Mouse (Mus musculus): ENCODE results near the gene Ttc17. TPM values are rescaled to one million over a fixed set of nuclear protein-coding genes. Genes with fewer than 3 reads are reported as not detected.

The Ttc17 gene
- polyA plus RNA-seq, 1 experiment from 2014 or later = 26.0 TPM

DNA sequence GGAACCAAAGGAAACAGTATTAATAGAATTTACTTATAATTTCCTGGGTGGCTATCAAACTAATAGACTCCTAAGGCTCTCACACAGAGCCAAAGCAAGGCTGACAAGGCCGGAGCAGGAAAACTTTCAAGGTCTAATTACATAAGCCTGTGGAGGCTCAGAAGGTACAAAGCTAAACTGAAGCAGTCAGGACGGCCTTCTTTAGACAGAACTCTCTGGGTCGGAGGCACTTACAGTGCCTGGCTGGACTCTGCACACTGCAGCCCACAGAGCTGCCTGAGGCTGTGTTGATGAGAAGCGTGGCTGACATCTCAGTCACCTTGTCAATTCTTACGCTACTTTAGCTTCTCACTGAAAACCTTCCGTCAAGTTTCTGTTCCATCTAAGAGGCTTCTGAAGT, 42.7 kb downstream of the Ttc17 start:
- no peak overlapping the region for H3K4me2 ChIP-seq
- peaks cover 76% of the 10 kb centered on the region for H3K36me3 ChIP-seq
- 95% methylated on average over 6 of the region's 6 CpGs for WGBS

DNA sequence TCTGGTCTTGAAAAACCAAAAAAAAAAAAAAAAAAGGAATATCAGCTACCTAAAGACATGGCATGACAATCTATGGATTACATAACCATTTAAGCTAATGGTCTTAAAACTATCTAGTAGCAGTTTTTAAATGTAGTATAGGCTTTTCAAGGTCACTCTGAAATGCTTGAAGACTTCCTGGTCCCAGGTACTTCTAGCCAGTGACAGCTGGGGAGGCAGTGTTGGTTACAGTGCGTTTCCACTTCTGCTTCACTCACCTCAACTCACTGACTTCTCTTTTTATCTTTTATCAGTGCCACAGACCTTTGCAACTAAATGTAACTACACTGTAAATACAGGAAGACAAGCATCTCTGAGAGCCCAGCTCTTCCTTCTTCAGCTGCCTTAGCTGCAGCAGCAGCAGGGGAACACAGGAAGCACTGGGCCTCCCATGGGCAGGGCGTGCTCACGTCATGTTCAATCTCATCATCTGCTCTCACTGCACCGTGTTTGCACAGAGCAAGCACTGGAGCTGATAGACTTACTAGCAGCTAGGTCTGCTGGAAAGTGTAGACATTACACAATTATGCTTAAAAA, 46.0 kb downstream of the Ttc17 start:
- ATAC-seq (ENCODE audit: low FRiP score, low read depth) = no peak
- Histone ChIP-seq H3K9ac (no peak overlapping the region), H3K9me3 (no peaks in the 10 kb centered on the region), H3K36me3 (peaks cover 85% of the 10 kb centered on the region), H3K27ac (replicated peaks) (no peak overlapping the region), H3K4me3 (no peak overlapping the region), H3K4me1 (replicated peaks) (no peaks in the 10 kb centered on the region), H3K4me2 (no peak overlapping the region), H3K27me3 (no peaks in the 10 kb centered on the region)
- WGBS = 83% methylated on average over 4 of the region's 4 CpGs

More for the DNA sequence above, 42.7 kb downstream of the Ttc17 start:
- Histone ChIP-seq H3K27me3 (no peaks in the 10 kb centered on the region), H3K9me3 (no peaks in the 10 kb centered on the region), H3K4me3 (no peak overlapping the region), H3K9ac (no peak overlapping the region), H3K4me1 (replicated peaks) (no peaks in the 10 kb centered on the region), H3K27ac (replicated peaks) (no peak overlapping the region)
- ATAC-seq (ENCODE audit: low FRiP score, low read depth) = no peak

DNA sequence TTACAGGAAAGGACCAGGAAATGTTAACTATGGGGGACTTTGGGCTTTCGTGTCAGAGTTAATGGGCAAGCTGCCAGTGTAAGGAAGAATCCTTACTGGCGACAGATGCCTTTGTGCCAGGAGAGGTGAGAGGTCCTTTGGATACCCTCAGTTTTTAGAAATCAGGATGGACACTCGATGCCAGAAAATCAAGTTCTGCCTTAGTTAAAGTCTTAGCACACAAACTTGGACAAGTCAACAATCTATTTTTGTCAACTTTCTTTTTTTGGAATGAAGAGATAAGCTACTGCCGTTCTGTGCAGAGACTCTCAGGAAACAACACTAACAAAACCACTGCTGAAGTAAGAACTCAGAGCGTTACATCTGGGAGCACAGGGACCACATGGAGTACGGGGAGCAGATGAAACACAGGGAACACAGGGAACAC, 58.3 kb downstream of the Ttc17 start:
- 70% methylated on average over 6 of the region's 6 CpGs for WGBS
- Histone ChIP-seq H3K27ac (replicated peaks) (no peak overlapping the region), H3K36me3 (peaks cover 10% of the 10 kb centered on the region; the same call in 1 of the 2 replicates), H3K4me3 (no peak overlapping the region), H3K27me3 (no peaks in the 10 kb centered on the region), H3K9me3 (no peaks in the 10 kb centered on the region), H3K4me2 (no peak overlapping the region), H3K4me1 (replicated peaks) (no peaks in the 10 kb centered on the region), H3K9ac (no peak overlapping the region)
- no peak for ATAC-seq (ENCODE audit: low FRiP score, low read depth)

DNA sequence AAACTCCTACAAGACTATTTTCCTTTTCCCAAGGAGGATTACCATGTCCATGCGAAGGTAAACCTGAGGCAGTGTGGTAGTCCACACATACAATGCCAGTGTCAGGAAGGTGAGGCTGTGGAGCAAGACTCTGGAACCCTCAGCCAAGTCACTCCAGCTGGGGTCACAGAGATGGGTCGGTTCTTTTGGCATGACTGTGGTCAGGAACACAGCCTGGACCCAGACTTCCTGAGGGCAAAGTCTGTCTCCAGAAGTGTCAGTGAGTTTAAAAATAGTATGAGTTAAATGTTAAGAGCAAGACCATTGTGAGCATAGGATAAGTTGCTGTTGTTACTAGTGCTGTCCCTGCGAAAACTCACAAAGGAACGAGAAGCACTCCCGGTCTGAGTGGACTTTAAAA, 59.7 kb downstream of the Ttc17 start:
- WGBS = 90% methylated on average over 5 of the region's 5 CpGs
- Histone ChIP-seq H3K36me3 (peaks cover 18% of the 10 kb centered on the region), H3K27me3 (no peaks in the 10 kb centered on the region), H3K9ac (no peak overlapping the region), H3K4me3 (no peak overlapping the region), H3K9me3 (no peaks in the 10 kb centered on the region), H3K4me2 (no peak overlapping the region), H3K4me1 (replicated peaks) (no peaks in the 10 kb centered on the region), H3K27ac (replicated peaks) (no peak overlapping the region)
- no peak for ATAC-seq (ENCODE audit: low FRiP score, low read depth)

DNA sequence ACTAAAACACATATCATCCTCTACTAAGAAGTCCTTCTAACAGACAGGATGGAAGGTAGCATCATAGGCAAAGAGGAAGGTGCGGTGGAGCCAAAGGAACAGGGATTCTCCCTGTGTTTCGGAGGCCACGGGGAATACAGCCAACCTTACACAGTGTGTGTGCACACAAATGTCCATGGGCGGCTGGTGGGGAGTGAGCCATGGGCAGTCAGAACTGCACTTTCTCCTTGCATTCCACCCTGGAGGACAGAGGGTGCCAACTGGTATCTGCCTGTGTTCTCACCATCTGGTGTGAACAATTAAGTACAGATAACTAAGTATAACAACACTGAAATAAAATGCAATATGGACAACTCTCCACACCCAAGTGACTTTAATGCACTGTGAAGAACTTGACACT, 61.9 kb downstream of the Ttc17 start:
- H3K27ac ChIP-seq (replicated peaks) = no peak overlapping the region
- peaks cover 21% of the 10 kb centered on the region for H3K36me3 ChIP-seq
- no peaks in the 10 kb centered on the region for H3K27me3 ChIP-seq
- no peak overlapping the region for H3K9ac ChIP-seq
- no peaks in the 10 kb centered on the region for H3K4me1 ChIP-seq (replicated peaks)
- 94% methylated on average over 4 of the region's 4 CpGs for WGBS
- ATAC-seq (ENCODE audit: low FRiP score, low read depth) = no peak
- no peak overlapping the region for H3K4me3 ChIP-seq
- H3K9me3 ChIP-seq = no peaks in the 10 kb centered on the region
- no peak overlapping the region for H3K4me2 ChIP-seq

DNA sequence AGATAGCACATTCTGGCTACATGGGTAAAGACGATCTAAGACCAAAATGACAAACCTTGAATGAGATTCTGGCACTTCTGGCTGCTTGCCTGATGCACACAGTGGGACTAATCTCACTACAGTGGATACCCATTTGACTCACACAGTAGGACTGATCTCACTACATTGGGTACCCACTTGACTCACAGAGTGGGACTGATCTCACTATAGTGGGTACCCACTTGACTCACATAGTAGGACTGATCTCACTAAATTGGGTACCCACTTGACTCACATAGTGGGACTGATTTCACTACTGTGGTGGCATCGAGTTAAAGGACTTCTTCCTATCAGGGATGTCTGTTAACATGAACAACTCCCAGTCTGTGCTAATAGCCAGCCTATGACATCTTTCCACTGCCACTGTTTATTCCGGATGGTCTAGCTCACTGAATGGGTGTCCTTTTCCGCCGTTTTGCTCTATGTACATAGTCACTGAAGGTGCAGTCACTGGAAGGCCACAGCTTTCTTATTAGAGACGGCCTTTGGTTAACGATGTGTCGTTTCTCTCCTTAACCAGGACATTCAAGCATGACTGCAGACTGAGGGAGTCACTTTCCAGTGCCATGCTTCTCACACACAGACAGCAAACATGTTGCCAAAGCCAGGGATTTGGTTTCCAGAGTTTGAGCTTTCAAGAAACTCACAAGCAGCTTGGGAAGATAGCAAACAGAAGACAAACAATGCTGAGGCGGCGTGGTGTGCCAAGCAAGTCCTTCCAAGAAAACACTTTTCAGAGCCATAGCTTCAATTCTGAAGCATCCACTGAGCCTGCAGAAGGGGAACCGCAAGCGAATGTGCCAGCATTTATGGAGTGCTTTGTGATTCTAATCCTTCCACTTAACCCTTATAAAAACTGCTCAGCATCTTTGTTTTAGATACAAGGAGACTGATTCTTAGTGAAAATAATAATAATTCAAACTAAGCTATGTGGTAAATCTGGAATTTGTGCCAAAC, 62.9 kb downstream of the Ttc17 start:
- H3K4me3 ChIP-seq = no peak overlapping the region

DNA sequence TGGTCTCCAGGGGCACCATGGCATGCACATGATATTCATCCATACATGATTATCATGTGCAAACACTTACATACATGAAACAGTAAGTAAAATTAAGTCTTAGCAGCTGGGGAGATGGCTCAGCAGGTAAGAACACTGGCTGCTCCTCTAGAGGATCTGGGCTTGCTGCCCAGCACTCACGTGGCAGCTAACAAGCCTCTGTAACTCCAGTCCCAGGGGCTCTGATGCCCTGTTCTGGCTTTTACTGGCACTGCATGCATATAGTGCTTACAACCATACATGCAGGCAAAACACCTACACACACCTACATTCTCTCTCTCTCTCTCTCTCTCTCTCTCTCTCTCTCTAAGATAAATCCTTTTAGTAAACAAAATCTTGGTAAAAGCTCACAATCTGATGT, 65.7 kb downstream of the Ttc17 start:
- peaks cover 31% of the 10 kb centered on the region for H3K36me3 ChIP-seq
- 50% methylated on average over 1 of the region's 1 CpGs for WGBS
- H3K4me1 ChIP-seq (replicated peaks) = no peaks in the 10 kb centered on the region

More for the DNA sequence above, 62.9 kb downstream of the Ttc17 start:
- Histone ChIP-seq H3K4me1 (replicated peaks) (no peaks in the 10 kb centered on the region), H3K9me3 (no peaks in the 10 kb centered on the region), H3K36me3 (peaks cover 21% of the 10 kb centered on the region), H3K27ac (replicated peaks) (no peak overlapping the region), H3K4me2 (no peak overlapping the region), H3K9ac (no peak overlapping the region), H3K27me3 (no peaks in the 10 kb centered on the region)
- ATAC-seq (ENCODE audit: low FRiP score, low read depth) = no peak
- WGBS = 72% methylated on average over 12 of the region's 12 CpGs

DNA sequence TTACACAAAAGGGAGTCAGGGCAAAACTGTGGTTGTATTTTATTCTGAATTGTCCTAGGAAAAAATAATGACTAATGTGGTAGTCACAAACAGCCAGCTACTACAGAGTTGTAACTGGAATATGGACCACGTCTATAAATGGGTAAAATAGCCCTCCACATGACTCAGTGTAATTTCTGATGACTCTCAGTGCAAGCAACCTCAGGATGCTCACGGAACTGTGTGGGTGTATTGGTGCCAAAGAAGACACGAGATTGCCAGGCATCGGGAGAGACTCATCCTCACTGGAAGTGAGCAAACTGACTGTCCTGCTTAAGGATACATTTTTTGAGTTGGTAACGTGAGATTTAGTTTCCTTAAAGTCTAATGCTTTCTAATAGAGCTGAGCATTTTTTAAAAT, 67.0 kb downstream of the Ttc17 start:
- H3K9ac ChIP-seq = no peak overlapping the region
- no peaks in the 10 kb centered on the region for H3K27me3 ChIP-seq
- H3K9me3 ChIP-seq = no peaks in the 10 kb centered on the region
- no peak overlapping the region for H3K4me2 ChIP-seq
- H3K27ac ChIP-seq (replicated peaks) = no peak overlapping the region
- no peaks in the 10 kb centered on the region for H3K4me1 ChIP-seq (replicated peaks)
- H3K36me3 ChIP-seq = peaks cover 31% of the 10 kb centered on the region
- WGBS = 95% methylated on average over 5 of the region's 5 CpGs
- no peak overlapping the region for H3K4me3 ChIP-seq
- ATAC-seq (ENCODE audit: low FRiP score, low read depth) = no peak

More for the DNA sequence above, 65.7 kb downstream of the Ttc17 start:
- Histone ChIP-seq H3K9ac (no peak overlapping the region), H3K27ac (replicated peaks) (no peak overlapping the region), H3K4me3 (no peak overlapping the region), H3K27me3 (no peaks in the 10 kb centered on the region), H3K9me3 (no peaks in the 10 kb centered on the region), H3K4me2 (no peak overlapping the region)
- ATAC-seq (ENCODE audit: low FRiP score, low read depth) = no peak

DNA sequence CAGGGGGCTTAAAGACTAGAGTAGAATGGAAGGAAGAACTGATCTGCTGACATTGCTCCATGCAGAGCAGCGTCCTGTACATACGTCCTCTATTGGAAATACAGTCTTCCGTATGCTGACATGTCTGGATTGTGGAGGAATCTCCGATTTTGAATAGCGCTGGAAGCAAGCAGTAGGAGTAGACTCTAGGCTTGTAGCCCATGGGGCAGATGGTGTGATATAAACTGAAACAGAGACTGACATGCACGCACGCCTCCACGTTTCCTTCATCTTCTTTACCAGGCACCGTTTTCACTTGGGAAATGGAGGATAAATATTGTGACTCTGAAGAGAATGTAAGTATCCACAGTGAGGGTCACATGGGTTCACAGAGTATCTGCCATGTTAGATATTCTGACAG, 70.2 kb downstream of the Ttc17 start:
- peaks cover 32% of the 10 kb centered on the region for H3K36me3 ChIP-seq
- H3K9me3 ChIP-seq = no peaks in the 10 kb centered on the region
- H3K4me1 ChIP-seq (replicated peaks) = no peaks in the 10 kb centered on the region
- no peak overlapping the region for H3K4me3 ChIP-seq
- 93% methylated on average over 9 of the region's 9 CpGs for WGBS
- H3K27me3 ChIP-seq = no peaks in the 10 kb centered on the region
- no peak for ATAC-seq (ENCODE audit: low FRiP score, low read depth)
- H3K4me2 ChIP-seq = no peak overlapping the region
- H3K9ac ChIP-seq = no peak overlapping the region
- H3K27ac ChIP-seq (replicated peaks) = no peak overlapping the region

DNA sequence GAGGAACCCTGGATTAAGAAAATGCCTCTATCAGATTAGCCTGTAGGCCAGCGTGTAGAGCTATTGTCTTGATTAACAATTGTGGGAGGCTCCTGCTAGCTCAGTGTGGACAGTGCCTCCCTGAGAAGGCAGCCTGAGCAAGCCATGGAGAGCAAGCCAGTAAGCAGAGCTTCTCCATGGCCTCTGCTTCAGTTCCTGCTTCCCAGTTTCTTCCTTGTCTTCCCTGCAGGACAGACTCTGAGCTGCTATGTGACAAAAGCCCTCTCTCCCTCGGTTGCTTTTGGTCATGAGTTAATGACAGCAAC, 71.8 kb downstream of the Ttc17 start:
- no peaks in the 10 kb centered on the region for H3K9me3 ChIP-seq
- H3K27ac ChIP-seq (replicated peaks) = no peak overlapping the region
- WGBS = 46% methylated on average over 2 of the region's 2 CpGs
- no peaks in the 10 kb centered on the region for H3K4me1 ChIP-seq (replicated peaks)
- H3K4me2 ChIP-seq = no peak overlapping the region
- ATAC-seq (ENCODE audit: low FRiP score, low read depth) = no peak
- H3K27me3 ChIP-seq = no peaks in the 10 kb centered on the region
- H3K36me3 ChIP-seq = peaks cover 32% of the 10 kb centered on the region
- no peak overlapping the region for H3K4me3 ChIP-seq
- H3K9ac ChIP-seq = no peak overlapping the region

DNA sequence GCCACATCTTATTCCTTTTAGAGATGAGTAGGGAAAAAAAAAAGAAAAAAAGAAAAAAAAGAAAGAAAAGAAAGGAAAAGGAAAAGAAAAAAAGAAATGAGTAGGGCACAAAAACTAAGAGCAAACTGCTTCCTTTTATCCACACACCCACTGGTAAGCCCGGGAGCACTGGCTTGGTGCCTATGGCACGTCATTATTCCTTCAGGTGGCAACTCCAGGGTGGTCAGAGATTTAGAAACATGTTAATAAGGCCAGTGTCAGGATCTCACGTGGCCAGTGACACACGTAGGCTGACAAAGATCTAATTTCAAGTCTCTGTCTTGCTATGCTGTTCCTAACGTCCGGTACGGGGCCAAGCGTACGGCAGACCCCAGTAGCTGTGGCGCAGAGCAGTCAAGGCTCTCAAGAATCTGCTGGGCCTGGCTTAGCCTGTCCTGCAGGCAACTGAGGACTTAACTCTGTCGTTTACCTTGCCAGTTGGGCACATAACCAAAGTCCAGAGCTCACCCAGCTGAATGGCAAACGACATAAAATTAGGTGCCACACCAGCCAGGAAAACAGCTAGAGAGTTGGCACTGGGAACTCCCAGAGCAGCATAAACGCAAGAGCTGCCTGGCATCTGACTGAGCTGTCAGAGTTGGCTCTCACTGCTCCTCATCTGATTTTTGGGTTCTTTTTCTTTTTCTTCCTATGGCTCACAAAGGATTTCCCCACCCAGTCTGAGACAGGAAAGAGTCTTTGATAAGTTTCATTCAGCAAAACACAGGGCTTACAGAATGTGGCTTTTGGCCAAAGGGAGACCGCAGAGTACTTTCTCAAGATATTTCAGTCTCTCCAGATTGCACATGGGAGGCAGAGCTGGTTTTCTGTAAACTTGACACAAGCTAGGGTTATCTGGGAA, 72.4 kb downstream of the Ttc17 start:
- 80% methylated on average over 14 of the region's 14 CpGs for WGBS

DNA sequence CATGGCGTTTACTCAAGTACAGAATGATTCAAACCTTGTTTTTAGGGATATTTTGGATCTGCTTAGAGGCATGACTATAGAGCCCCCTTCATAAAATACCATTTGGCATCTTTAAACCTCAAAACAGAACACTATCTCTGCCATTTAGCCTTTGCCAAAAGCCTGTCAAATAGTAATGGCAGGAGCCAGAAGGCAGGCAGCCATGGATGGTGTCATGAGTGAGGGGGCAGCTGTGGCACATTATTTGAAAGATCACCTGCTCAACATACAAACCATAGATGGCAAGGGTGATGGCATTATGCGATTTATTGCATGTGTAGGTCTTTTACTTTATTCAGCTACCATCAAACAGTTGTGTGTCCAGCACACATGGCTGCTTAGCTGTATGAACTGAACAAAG, 73.4 kb downstream of the Ttc17 start:
- Histone ChIP-seq H3K4me3 (no peak overlapping the region), H3K27ac (replicated peaks) (no peak overlapping the region), H3K9ac (no peak overlapping the region), H3K4me2 (no peak overlapping the region), H3K4me1 (replicated peaks) (no peaks in the 10 kb centered on the region), H3K27me3 (no peaks in the 10 kb centered on the region), H3K36me3 (peaks cover 46% of the 10 kb centered on the region), H3K9me3 (no peaks in the 10 kb centered on the region)
- no peak for ATAC-seq (ENCODE audit: low FRiP score, low read depth)
- 92% methylated on average over 2 of the region's 2 CpGs for WGBS

More for the DNA sequence above, 72.4 kb downstream of the Ttc17 start:
- H3K27me3 ChIP-seq = no peaks in the 10 kb centered on the region
- H3K4me3 ChIP-seq = no peak overlapping the region
- H3K4me2 ChIP-seq = no peak overlapping the region
- no peak overlapping the region for H3K9ac ChIP-seq
- H3K4me1 ChIP-seq (replicated peaks) = no peaks in the 10 kb centered on the region
- no peaks in the 10 kb centered on the region for H3K9me3 ChIP-seq
- H3K27ac ChIP-seq (replicated peaks) = peak overlapping the region; percentile 22; the same call in 1 of the 2 replicates
- peaks cover 37% of the 10 kb centered on the region for H3K36me3 ChIP-seq
- no peak; the same call in 1 of the 2 replicates for ATAC-seq (ENCODE audit: low FRiP score, low read depth)
